Mouse (Mus musculus): ENCODE data around the gene Sox8.

Sox8 gene

GRCm38 (mm10) chr17:25578920-25579319 is 8.4 kb upstream of the Sox8 start, which contains the start of gene Lmf1:
Gene Lmf1 (plus strand): TSS chr17:25579085.
- DNase-seq, result peak; percentile 94

GRCm38 (mm10) chr17:25577702-25578101 is 7.2 kb upstream of the Sox8 start:
- no peak for DNase-seq

GRCm38 (mm10) chr17:25577263-25577662 is 6.8 kb upstream of the Sox8 start:
- no peak for DNase-seq

GRCm38 (mm10) chr17:25576034-25576433 is 5.5 kb upstream of the Sox8 start:
- DNase-seq, result no peak

- no peak for DNase-seq
Observed at GRCm38 (mm10) chr17:25575208-25575971, 4.9 kb upstream of the Sox8 start.

- DNase-seq, result no peak
Observed at GRCm38 (mm10) chr17:25571453-25571820, 951 bp upstream of the Sox8 start.

- peak; percentile 43 for DNase-seq
Observed at GRCm38 (mm10) chr17:25569833-25570647, 446 bp downstream of the Sox8 start.

GRCm38 (mm10) chr17:25568880-25569279 is 1.6 kb downstream of the Sox8 start:
- DNase-seq, result peak; percentile 55

- DNase-seq, result peak; percentile 59
Observed at GRCm38 (mm10) chr17:25568206-25568605, 2.3 kb downstream of the Sox8 start.

GRCm38 (mm10) chr17:25567745-25568144 is 2.7 kb downstream of the Sox8 start:
- peak; percentile 80 for DNase-seq

GRCm38 (mm10) chr17:25567261-25567660 is 3.2 kb downstream of the Sox8 start:
- DNase-seq, result peak; percentile 40

GRCm38 (mm10) chr17:25565860-25566600 is 4.5 kb downstream of the Sox8 start:
- no peak for DNase-seq

GRCm38 (mm10) chr17:25565244-25565643 is 5.2 kb downstream of the Sox8 start:
- peak; percentile 47 for DNase-seq

GRCm38 (mm10) chr17:25564481-25564880 is 6.0 kb downstream of the Sox8 start:
- no peak for DNase-seq

- peak; percentile 52 for DNase-seq
Observed at GRCm38 (mm10) chr17:25561223-25562028, 9.1 kb downstream of the Sox8 start.

- no peak for DNase-seq
Observed at GRCm38 (mm10) chr17:25560554-25561222, 9.8 kb downstream of the Sox8 start.

- DNase-seq, result no peak
Observed at GRCm38 (mm10) chr17:25559634-25560033, 10.9 kb downstream of the Sox8 start.

- no peak for DNase-seq
Observed at GRCm38 (mm10) chr17:25556630-25557354, 13.7 kb downstream of the Sox8 start.

GRCm38 (mm10) chr17:25555666-25556629 is 14.5 kb downstream of the Sox8 start:
- peak; percentile 88 for DNase-seq

- no peak for DNase-seq
Observed at GRCm38 (mm10) chr17:25555159-25555558, 15.3 kb downstream of the Sox8 start.

Measured in right cerebral cortex, postnatal 25 days (tissue).